Mouse (Mus musculus) monocyte, adult 2 months (primary cell): ENCODE data around the gene Sfrp5.

Source experiments
- DNase-seq, 2 experiments: peaks; one replicate each; pipeline ENCODE4 v3.0.0; 2022; ENCODE audit warnings: low spot score in 2 of 2, low read depth in 1 of 2

Sfrp5 gene

DNA sequence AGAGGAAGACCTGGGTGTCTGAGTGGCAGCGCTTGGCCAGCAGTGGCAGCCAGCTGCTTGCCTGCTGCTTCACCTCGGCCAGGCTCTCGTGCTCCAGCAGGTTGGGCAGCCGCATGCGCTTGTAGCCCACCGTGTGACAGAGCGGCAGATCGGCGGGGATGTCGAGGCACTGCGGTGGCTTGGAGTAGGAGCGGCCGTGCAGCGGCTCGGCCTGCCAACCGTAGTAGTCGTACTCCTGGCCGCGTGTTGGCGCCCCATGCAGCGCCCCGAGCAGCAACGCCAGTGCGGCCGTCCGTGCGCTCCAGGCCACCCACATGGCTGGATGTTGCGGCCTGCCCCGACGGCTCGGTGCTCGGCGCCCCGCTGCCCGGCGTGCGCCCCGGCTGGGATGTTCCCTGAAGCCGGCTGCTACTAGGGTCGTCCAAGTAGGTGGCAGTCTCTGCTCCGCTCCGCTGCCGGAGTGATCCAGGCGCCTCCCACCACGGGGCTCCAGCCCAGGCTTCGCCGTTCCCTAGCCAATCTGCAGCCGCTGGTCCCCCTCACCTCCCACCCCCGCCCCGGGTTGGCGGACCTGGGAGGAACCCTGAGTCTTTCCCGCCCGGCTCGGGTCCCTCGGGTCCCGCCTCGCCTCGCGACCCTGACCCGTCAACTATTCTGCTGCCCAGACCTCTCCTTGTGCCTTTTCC is at the start of gene Sfrp5:
Gene Sfrp5 (minus strand): TSS at position 557 of the 686 bp plus-strand sequence.
- DNase-seq = no peak

DNA sequence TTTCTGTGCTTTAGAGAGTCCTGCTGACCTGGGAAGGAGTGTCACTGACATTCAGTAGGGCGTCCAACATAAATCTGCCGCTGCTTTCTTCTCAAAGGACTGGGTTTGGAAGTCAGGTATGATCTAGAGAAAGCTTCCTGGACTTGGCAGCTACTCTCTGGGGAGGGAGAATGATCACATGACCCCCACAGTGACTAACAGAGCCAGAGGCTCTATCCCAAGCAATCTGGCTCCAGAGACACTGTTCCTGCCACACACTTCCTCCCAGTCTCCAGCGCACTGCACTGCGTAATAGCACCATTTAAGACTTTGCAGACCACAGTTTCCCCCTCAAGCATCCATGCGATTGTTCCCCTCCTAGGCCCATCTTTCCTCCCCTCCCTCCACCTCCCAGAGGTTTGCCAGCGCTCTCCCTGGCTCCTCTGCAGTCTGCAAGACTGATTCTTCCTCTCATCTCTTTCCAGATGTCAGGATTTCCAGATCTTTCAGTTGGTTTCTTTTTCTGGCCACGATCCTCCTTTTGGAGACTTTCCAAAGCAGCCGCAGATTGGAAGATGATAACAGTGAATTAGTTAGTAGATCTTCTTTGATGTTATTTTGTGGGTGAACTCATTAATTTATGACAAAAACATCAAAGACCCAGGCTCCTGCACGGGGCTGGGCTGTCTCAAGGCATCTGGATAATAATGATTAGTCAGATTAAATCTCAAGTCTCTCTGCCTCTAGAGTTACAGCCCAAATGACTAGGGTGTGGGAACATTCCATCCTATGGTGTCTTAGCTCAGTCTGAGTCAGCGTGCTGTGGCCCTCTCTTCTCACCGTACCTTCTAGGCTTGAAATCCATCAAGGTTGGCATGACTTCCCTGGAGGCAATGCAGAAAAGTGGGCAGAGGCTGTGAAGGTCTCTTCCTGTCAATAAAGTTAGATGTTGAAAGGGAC is 48.2 kb upstream of the Sfrp5 start:
- DNase-seq = no peak

DNA sequence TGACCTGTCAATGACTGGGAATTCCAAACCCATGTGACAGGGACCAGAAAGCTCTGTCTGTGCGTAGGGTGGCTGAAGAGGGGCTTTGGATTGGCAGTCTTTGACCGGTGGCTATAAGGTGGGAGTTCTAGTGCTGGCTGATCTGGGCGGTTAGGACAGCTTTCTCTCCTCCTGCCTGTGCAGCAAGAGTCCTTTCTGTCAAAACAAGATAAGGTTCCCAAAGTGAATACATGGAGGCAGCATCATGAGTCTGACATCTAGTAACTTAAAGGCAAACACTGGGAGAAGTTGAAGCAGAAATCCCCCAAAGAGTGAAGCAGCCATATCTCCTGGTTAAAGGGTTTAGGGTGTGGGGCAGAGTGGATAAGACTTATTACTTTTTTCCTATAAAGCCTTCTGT is 45.5 kb upstream of the Sfrp5 start, which contains the start of gene Golga7b:
Gene Golga7b (plus strand): TSS at position 56 of the 400 bp plus-strand sequence.
- DNase-seq = no peak

DNA sequence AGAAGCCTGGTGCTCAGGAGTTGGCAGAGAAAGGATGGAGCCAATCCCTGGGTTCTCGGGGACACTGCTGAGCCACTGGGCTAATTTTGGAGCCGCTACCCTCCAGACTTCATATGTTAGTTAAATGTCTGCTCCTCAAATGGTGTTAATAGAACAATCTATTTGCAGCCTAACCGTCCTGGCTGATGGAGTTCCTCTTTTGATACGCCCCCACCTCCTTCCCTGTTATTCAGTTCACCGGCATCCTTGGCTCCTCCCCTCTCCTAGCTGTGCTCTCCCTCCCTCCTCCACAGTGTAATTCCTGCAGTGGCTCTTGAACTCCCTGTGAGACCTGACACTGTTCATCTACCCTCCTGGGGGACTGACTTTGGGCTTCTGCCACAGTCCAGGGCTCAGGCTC is 44.6 kb upstream of the Sfrp5 start:
- DNase-seq = no peak

DNA sequence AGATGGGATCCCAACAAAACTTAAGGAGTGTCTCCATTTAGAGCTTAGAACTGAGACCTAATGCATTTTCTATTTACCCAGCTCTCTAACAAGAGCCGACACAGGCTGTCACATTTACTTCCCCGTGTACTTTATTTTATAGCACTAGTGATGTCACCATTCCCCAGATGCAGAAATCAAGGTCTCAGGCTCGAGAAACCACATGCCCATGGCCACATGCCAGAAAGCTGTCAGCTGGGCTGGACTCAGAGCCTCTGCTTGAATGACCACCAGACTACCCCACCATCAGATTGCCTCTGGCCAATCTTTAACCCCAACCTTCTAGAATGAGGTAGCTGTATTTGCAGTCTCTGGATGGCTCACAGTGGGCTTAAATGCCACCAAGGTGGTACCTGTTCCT is 41.3 kb upstream of the Sfrp5 start:
- DNase-seq = no peak

DNA sequence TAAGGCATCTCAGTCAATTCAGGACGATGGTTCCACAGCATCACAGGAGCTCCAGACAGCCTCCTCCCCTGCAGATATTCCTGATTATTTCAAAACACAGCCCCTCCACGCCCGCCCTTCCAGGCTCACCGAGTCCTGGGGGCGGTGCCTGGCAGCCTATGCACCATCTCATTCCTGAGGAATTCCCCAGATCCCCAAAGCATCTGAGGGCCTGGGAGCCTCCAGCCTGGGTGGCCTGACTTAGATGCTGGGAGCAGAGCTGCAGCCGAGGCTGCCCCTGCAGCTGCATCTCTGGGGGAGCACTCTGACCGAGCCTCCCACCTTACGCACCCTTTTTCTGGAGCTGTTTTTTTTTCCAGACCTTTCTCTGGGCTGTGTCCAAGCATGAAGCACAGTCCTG is 38.8 kb upstream of the Sfrp5 start:
- DNase-seq = no peak

DNA sequence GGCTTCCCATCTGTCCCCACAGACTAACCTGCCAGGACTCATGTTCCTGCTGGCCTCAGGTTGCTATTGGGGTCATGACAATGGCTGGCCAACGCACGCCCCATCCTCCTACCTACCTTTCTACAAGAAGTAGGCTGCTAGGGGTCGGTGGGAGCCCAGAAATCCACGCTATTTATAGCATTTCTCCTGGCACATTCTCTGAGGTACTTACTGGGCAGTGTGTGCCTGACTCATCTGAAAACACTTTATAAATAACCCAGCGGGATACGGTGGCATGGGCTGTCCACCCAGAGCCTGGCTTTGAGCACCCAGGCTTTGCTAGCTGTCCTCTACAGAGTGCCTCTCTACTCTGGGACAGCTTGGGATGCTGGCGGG is 36.3 kb upstream of the Sfrp5 start:
- no peak for DNase-seq

DNA sequence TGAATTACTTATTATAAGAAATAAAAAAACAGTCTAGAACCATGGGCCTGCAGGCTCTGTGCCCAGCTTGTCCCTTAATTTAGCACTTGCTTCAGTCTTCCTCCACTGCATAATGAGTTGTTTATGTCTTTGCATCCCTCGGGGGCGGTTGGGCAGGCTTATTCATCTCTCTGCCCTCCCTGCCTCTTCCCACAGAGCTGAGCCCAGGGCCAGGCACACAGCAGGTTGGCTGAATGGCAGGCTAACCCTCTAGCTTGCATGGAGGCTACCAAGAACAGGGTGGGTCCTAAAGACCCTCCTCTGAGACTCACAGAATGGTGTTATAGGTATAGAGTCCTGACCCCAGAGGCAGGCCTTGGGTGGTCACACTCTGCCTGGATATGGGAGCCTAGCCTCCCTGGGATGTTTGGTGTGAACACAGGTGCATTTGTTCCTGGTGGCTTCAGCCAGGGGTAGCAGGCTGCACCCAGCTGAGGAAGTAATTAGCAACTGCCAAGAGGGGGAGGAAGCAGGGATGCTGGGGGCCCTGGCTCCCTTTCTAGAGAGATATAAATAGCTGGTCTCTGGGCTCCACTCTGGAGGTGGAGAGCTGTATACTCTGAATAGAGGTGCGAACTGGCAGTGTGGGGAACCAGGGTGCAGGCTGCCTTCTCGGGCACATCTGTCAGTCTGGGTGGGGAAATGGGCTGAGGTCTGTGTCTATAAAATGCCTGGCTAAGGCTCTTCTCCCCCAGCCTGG is 35.7 kb upstream of the Sfrp5 start:
- DNase-seq = no peak

DNA sequence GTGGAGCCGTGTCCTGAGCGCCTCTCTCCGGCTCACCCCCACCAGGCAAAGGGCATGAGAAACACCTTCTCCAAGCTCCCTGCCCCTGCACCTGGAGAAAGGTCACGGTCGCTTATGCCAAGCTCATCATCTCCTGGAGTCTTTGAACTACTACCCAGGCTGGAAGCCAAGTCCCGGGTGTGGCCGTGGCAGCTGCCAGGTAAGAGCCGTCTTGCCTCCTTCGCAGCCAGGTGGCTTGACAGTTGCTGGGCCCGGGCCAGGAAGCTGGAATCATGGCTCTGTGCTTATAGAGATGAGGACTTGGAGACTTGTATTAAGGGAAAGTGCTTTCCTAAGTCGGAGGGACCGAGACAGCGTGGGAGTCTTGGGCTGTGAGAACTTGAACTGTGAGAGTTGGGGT is 28.9 kb upstream of the Sfrp5 start:
- no peak for DNase-seq

DNA sequence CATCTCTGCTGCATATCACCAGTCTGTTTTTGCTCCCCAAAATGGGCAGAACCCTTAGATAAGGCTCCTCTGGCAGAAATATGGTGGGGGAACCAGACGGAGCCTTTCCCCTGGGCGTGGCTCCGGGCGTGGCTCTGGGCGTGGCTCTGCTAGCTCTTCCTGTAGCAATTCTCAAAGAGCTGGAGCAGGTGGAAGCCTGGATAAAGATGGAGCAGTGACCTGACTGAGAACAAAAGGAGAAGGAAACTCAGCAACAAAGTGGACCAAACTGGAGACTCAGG is 28.2 kb upstream of the Sfrp5 start:
- no peak for DNase-seq

DNA sequence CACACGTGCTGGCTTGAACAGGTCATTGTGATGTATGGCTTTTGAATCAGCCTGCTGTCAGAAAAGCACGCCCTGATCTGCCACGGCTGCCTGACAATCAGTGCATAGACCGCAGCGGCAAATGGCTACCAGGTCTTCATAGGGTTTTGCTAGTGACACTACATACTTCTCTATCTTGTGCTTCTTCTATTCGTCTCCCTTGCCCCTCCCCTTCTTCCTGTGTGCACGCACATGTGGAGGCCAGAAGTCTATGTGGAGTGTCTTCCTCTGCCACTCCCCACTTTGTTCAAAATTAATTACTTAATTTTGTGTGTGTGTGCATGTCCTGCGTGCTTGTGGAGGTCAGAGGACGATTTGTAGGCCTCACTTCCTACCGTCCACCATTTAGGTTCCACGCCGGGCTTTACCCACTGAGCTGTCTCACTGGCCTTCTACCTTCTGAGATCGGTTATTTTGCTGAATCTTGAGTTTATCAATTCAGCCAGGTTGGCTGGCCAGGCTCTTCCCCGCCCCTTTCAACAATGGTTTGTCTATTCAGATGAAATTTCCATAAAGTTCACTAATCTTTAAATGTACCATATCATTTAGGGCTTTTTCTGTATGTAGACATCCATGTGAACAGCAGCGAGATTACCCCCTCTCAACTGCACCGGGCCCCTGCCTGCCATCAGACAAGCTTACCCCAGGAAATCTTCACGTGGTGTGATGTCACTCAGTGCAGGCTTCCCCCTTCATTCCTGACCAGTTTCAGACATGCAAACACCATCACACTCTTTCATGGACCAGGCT is 27.6 kb upstream of the Sfrp5 start:
- DNase-seq = no peak

DNA sequence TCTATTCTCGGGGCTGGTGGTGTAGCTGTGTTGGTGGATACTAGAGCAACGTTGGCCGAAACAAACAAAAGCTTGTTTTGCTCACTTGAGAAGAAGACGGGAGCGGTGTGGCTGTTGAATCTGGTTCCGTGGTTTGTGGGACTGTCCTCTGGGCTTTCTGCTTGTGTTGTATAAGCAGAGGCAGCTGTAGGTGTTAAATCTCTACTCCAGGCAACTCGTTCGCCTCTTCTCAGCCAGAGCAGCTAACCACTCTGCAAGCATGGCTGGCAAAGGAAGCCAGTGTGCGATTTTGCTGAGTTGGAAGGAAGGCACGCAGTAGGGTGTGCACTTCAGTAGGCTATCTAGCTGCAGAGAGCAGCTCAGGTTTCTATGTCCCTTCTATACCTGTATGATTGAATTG is 24.4 kb upstream of the Sfrp5 start:
- DNase-seq = no peak

DNA sequence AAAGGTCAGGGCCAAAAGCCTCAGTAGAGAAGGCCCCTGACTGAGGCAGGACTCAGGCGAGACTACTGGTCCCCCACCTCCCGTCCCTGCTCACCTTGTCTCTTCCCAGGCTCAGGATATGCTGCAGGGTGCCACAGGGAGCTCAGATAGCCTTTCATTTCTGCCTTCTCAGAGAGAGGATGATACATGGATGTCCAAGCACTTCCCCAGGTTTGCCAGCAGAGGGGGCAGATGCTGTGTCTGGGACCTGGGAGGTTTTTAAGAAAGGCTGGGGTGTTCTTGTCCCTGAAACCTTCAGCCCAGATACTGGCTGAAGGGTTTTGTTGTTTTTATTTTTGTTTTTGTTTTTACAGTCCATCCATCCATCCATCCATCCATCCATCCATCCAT is 15.3 kb upstream of the Sfrp5 start:
- DNase-seq = no peak

DNA sequence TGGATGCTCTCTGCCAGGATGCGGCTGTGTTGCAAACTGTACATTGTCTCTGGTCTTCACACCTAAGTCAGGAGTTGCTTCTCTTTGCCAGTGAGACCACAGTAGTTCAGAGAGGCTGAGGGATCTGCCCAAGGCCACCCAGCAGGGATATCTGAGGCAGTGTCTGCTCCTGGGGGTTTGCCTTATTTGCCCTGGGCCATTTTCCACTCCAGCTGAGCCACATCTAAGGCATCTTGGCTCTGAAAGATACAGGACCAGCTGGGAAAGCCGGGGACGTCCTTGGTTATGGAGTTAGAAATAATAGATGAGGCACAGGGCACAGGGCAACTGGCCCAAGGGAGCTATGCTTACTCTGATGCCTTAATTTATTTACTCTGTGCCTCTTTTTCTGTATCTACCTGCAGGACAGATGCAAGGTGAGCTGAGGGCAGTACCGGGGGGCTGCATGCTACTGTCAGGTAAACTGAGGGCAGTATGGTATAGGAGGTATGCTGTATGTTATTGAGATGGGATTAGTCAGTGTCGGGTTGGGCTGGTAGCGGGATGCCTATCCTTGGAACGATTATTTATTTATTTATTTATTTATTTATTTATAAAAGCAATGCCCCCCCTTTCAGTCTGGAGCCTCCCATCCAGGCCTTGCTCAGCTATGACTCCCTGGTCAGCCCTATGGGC is 14.8 kb upstream of the Sfrp5 start:
- DNase-seq = no peak

DNA sequence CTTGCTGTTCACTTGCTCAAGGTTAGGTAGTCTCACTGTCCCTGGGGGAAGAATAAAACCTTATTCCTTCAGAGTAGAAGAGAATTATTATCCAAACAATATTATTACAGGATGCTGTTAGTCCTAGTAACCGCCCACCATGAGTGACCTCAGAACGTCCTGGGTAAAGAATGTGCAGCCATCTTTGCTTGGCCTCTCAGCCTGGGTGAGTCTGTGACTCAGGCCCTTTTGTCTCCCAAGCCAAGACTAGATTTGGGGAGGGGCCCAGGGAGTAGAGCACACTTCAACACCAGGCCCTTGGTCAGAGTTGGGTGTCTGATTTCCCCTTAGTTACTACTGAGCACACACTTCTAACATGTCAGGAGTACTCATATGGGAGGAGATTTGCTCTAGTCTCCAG is 12.5 kb upstream of the Sfrp5 start:
- no peak for DNase-seq

DNA sequence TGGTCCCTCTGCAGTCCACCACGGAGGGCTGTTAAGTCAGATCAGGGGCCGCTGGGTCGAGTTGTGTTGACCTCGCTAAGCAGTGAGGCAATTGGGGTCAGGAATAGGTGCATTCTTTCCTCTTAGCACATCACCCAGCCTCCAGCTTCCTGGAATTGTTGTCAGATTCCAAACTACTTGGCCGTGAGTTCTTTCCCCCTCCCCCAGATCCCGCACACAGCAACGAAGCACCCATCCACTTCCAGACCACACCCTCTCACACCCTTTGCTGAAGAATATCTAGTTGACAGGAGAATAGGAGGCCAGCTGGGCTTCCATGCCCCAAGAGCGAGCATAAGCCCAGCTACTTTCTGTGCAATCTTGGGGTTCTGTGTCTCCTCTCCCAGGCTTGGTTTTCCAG is 9.9 kb upstream of the Sfrp5 start:
- no peak for DNase-seq

DNA sequence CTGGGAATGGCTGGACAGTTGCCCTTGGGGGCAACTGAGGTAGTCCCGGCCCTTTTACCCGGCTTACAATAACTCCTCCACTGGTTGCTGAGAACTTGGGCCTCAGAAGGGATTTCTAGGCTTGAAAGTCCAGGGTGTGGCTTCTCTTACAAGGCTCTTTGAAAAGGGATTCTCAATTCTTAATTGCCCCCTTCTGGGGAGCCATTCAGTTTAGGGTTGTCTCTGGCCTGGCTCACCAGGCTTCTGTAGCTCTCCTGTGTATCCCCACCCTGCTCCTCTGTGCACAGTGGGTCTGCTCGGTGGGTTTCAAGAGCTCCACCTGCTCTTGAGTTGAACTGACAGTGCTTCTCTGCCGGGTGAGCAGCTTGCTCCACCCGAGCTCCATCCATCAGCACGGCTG is 7.9 kb upstream of the Sfrp5 start:
- no peak for DNase-seq

DNA sequence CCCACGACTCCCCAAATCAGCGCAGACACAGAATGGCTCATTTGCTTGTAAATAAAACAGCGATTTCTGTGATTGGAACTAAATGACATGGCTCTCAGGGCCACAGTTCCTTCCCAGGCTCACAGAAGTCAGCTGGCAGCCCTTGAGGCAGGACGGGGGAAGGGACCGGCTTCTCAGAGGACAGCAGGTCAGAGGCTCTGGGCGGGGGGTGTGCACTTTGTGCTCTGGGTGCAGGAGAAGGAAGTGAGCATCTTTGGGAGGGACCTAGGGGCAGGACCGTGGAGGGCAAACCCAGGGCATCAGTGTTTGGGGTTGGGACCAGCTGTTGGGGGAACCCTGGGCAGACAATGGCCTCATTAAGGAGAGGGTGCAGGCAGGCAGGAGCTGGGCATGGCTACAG is 7.4 kb upstream of the Sfrp5 start:
- no peak for DNase-seq

DNA sequence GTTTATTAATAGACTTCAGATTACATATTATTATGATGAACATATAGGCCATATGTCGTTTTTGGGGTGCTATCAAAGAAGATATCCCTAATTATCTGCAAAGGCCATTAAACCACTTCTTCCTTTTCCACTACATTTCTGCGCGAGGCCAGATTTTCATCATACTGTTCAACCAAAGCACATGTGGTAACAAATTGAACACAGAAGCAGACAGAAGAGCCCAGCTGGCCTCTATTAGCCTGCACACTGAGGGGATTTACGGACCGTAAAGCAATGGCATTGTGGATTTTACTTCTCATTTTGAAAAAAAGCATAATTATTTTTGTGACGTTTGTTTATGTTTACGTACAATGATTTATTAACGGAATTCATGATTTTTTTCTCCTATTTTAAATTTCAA is 3.1 kb upstream of the Sfrp5 start:
- DNase-seq = no peak

DNA sequence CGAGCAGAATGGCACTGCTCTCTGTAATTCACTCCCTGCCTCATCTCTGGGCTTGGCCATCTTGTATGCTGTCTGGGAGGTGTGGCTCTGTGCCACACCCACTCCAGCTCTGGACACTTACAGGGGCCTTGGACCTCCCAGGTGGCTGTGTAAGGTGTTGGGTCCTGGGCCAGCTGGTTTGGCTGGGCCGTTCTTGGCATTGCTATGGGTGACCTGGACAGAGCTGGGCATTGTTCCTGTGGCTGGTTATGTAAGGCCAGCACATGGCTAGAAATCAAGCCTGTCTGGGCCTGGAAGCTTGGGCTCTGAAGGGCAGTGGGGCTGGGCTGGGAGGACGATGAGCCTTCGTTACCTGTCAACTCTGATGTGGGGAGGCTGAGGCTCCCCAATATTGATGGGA is 2.3 kb upstream of the Sfrp5 start:
- no peak for DNase-seq

DNA sequence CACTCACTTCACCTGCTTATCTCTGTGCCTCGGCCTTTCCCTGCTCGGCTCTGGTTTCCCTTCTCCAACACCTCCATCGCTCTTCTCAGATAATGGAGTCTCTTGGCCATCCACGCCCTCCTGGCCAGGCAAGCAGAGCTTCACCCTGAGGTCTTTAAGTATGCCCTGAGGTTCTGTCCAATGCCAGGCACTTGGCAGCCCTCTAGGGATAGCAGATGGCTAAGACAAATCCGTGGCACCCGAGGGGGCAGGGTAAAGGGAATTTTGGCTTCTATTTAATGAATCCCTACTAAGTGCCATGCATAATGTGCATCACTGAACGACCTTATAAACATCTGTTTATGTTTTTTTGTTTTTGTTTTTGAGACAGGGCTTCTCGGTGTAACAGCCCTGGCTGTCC is 415 bp upstream of the Sfrp5 start:
- DNase-seq = no peak
